Mouse (Mus musculus) thymus, adult 2 months (tissue): ENCODE measurements around the gene Ptov1. TPM values are rescaled to one million over a fixed set of nuclear protein-coding genes. Genes with fewer than 3 reads are reported as not detected.
A peak's percentile ranks its signal among the peaks of the same experiment; 100 is the strongest.

Experiments used
- DNase-seq: peaks from one replicate; pipeline ENCODE4 v3.0.0; 2021
- H3K27ac ChIP-seq: fragments of 200-500 bp; 2 replicates; pipeline ENCODE4 v1.5.1; 2012; ENCODE audit warnings: low read length, control low read depth; ENCODE audit not compliant: control insufficient read depth, insufficient read depth
- H3K27me3 ChIP-seq: fragments of 200-500 bp; 2 replicates; pipeline ENCODE4 v1.6.1; 2012; ENCODE audit warnings: mild to moderate bottlenecking, low read length, moderate library complexity, mixed read lengths; ENCODE audit not compliant: control insufficient read depth, insufficient read depth
- H3K36me3 ChIP-seq: fragments of 200-500 bp; 2 replicates; pipeline ENCODE4 v1.6.1; 2012; ENCODE audit warnings: mild to moderate bottlenecking, low read length, moderate library complexity; ENCODE audit not compliant: control insufficient read depth, insufficient read depth
- H3K4me1 ChIP-seq: fragments of 200-500 bp; replicated peaks from 2 replicates; pipeline ENCODE4 v1.6.1; 2012; ENCODE audit warnings: low read length; ENCODE audit not compliant: control insufficient read depth, insufficient read depth
- H3K4me3 ChIP-seq: fragments of 200-500 bp; 2 replicates; pipeline ENCODE4 v1.5.1; 2012; ENCODE audit warnings: mild to moderate bottlenecking, low read length, control low read depth, moderate library complexity; ENCODE audit not compliant: control insufficient read depth, insufficient read depth
- CTCF ChIP-seq: fragments of 200-500 bp; IDR thresholded peaks from 2 replicates; pipeline ENCODE4 v1.5.1; 2012; ENCODE audit warnings: mild to moderate bottlenecking, control low read depth, low read length, moderate library complexity, borderline replicate concordance; ENCODE audit not compliant: control insufficient read depth, poor library complexity, insufficient read depth; ENCODE audit errors: extremely low read depth
- POLR2A ChIP-seq: fragments of 200-500 bp; IDR thresholded peaks from 2 replicates; pipeline ENCODE4 v1.6.1; 2012; ENCODE audit warnings: mild to moderate bottlenecking, low read length, control low read depth, moderate library complexity; ENCODE audit not compliant: control insufficient read depth, poor library complexity, insufficient read depth; ENCODE audit errors: extremely low read depth
- WGBS: fragments of 180-500 bp; shearing (Covaris S2); methylation state at CpG from one replicate; pipeline ENCODE4 v1.1.7; 2018; 5-methylcytosine and 5-hydroxymethylcytosine counted together
- polyA plus RNA-seq: library from polyadenylated mRNA; depleted of rRNA; stranded (reverse); fragments of >200 nt; gene quantifications from 2 replicates; pipeline ENCODE4 v1.2.3, GENCODE M21; 2012

Gene Ptov1
- polyA plus RNA-seq, 1 experiment = 338 TPM

GRCm38 (mm10) chr7:44895593-44896434 lies 26.2 kb upstream of the Ptov1 start, which contains the start of gene Fuz:
Gene Fuz, plus strand, starts transcription at chr7:44896079.
- DNase-seq = peak; percentile 83
- peaks cover 26% of the 10 kb centered on the region for H3K4me1 ChIP-seq

GRCm38 (mm10) chr7:44895206-44895592 lies 25.6 kb upstream of the Ptov1 start:
- DNase-seq = no peak
- Histone ChIP-seq H3K4me3 (no peak overlapping the region), H3K36me3 (no peaks in the 10 kb centered on the region), H3K27ac (no peak overlapping the region), H3K27me3 (no peaks in the 10 kb centered on the region), H3K4me1 (peaks cover 28% of the 10 kb centered on the region)
- TF ChIP-seq POLR2A = no peak
- TF ChIP-seq CTCF = no peak
- WGBS = 49% methylated on average over 7 of the region's 7 CpGs

More at GRCm38 (mm10) chr7:44895593-44896434, 26.2 kb upstream of the Ptov1 start, which contains the start of gene Fuz:
- Histone ChIP-seq H3K4me3 (peak within 1 kb of the TSS; percentile 97), H3K27me3 (no peaks in the 10 kb centered on the region), H3K36me3 (no peaks in the 10 kb centered on the region), H3K27ac (peak within 1 kb of the TSS; percentile 57)
- 0 out of 2 replicates have a peak, but pooled peaks have one; percentile 37 for TF ChIP-seq POLR2A
- TF ChIP-seq CTCF = peak; percentile 86
- WGBS = under 1% methylated on average over 34 of the region's 34 CpGs

GRCm38 (mm10) chr7:44894175-44894574 lies 24.6 kb upstream of the Ptov1 start:
- Histone ChIP-seq H3K27me3 (no peaks in the 10 kb centered on the region), H3K4me1 (peaks cover 28% of the 10 kb centered on the region), H3K36me3 (no peaks in the 10 kb centered on the region), H3K27ac (no peak overlapping the region), H3K4me3 (no peak overlapping the region)
- 92% methylated on average over 3 of the region's 3 CpGs for WGBS
- DNase-seq = no peak
- TF ChIP-seq POLR2A (no peak), CTCF (no peak)

GRCm38 (mm10) chr7:44893197-44893596 lies 23.6 kb upstream of the Ptov1 start:
- no peak for DNase-seq
- no peak for TF ChIP-seq CTCF
- TF ChIP-seq POLR2A = no peak
- 77% methylated on average over 8 of the region's 8 CpGs for WGBS
- H3K27me3 ChIP-seq = no peaks in the 10 kb centered on the region
- H3K27ac ChIP-seq = no peak overlapping the region
- H3K4me1 ChIP-seq = peaks cover 28% of the 10 kb centered on the region
- H3K4me3 ChIP-seq = no peak overlapping the region
- no peaks in the 10 kb centered on the region for H3K36me3 ChIP-seq

- H3K4me1 ChIP-seq = peaks cover 28% of the 10 kb centered on the region
- peak; percentile 79 for DNase-seq
- under 1% methylated on average over 56 of the region's 56 CpGs for WGBS
These were observed 22.8 kb upstream of the Ptov1 start, which contains the start of gene Med25 for GRCm38 (mm10) chr7:44892276-44892921. Gene Med25, minus strand, starts transcription at chr7:44892712.

GRCm38 (mm10) chr7:44891611-44892010 lies 22.0 kb upstream of the Ptov1 start:
- H3K27ac ChIP-seq = no peak overlapping the region
- peaks cover 24% of the 10 kb centered on the region for H3K4me1 ChIP-seq
- 33% methylated on average over 6 of the region's 6 CpGs for WGBS
- H3K4me3 ChIP-seq = peak overlapping the region; percentile 65
- no peak for TF ChIP-seq POLR2A
- H3K36me3 ChIP-seq = no peaks in the 10 kb centered on the region
- no peak for DNase-seq
- H3K27me3 ChIP-seq = no peaks in the 10 kb centered on the region

More at GRCm38 (mm10) chr7:44892276-44892921, 22.8 kb upstream of the Ptov1 start, which contains the start of gene Med25:
- Histone ChIP-seq H3K36me3 (no peaks in the 10 kb centered on the region), H3K4me3 (peak within 1 kb of the TSS; percentile 65), H3K27me3 (no peaks in the 10 kb centered on the region), H3K27ac (peak within 1 kb of the TSS; percentile 86)
- TF ChIP-seq POLR2A (peak; percentile 85), CTCF (peak; percentile 29; the same call in 1 of the 2 replicates)
